Mouse (Mus musculus) adrenal gland, adult (tissue): ENCODE data around the gene Prkce.

Experiments
- DNase-seq, 2 experiments: peaks; one replicate each; pipeline ENCODE4 v3.0.0; 2022 to 2023; ENCODE audit warnings: low spot score in 1 of 2; ENCODE audit not compliant: inconsistent age in 2 of 2

Gene Prkce

GRCm38 (mm10) chr17:86175516-86175915 lies 7.9 kb downstream of the Prkce start:
- DNase-seq: no peak

GRCm38 (mm10) chr17:86176722-86177121 lies 9.1 kb downstream of the Prkce start:
- no peak for DNase-seq

GRCm38 (mm10) chr17:86183788-86184187 lies 16.2 kb downstream of the Prkce start:
- no peak for DNase-seq

- DNase-seq: no peak
These were observed 17.1 kb downstream of the Prkce start for GRCm38 (mm10) chr17:86184552-86185209.

DNA sequence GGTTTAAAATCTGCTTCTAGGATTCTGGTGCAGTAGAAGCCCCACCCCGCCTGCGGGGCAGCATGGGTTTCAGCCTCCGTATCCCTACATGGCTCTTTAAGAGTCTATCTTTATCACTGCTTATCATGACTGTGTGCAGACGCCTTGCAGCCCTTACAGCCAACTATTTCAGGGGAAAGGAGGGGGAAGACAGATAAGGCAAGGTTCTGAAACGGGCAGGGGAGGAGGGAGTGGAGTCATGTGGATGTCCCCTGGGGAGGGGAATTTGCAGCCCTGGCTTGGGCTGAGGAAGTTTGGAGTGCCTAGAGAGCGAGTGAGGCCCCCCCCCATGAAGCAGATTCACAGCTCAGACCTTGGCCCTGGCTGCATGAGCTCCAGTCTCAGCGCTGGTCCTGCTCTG lies 18.0 kb downstream of the Prkce start:
- DNase-seq: peak in 1 of 2 experiments; percentile 10

DNA sequence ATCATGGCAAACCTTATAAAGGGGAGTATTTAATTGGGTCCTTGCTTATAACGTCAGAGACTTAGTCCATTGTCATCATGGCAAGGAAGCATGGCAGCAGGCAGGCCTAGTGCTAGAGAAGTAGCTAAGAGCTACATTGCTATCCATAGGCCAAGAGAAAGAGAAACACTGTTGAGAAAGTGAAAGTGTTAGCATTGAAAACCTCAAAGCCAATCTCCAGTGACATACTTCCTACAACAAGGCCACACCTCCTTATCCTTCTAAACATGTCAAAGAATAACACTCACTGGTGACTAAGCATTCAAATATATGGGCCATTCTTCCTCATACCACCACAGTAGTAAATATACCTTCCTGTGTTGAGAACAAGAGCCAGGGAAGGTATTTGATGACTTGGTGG lies 20.2 kb downstream of the Prkce start:
- DNase-seq: no peak

DNA sequence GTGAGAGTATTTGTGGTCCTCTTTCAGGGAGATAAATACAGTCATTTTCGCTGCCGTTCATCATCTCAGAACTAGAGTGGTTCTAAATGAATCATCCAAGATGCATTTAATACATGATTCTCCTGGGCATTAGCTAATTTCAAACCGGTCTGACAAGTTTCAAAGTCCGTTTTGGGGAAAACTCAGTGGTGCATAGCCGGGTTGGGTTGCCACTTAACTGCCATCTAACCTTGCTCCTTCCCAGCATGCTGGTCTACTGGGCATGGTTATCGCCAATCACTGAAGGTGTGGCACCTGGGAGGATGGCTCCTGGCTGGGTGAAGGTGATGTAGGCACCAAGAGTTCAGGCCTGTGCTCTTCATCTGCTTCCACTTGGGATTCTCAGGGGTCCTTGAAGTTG lies 26.4 kb downstream of the Prkce start:
- DNase-seq: no peak

DNA sequence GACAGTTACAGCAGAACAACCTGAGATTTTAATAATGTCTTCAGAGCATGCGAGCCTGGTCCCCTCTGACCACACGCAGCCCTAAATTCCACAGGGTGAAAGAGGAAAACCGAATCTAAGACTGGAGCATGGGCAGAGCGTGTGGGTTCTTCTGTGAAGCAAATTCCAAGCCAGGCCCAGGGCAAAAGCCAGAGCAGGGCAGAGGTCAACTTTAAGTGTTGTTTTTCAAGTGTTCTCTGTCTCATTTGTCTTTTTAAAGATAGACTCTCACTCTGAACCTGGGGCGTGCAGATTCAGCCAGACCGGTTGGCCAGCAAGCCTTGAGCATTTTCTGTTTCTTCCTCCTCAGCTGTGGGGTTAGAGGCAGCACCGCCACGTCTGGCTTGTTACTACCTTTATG lies 27.3 kb downstream of the Prkce start:
- no peak for DNase-seq

DNA sequence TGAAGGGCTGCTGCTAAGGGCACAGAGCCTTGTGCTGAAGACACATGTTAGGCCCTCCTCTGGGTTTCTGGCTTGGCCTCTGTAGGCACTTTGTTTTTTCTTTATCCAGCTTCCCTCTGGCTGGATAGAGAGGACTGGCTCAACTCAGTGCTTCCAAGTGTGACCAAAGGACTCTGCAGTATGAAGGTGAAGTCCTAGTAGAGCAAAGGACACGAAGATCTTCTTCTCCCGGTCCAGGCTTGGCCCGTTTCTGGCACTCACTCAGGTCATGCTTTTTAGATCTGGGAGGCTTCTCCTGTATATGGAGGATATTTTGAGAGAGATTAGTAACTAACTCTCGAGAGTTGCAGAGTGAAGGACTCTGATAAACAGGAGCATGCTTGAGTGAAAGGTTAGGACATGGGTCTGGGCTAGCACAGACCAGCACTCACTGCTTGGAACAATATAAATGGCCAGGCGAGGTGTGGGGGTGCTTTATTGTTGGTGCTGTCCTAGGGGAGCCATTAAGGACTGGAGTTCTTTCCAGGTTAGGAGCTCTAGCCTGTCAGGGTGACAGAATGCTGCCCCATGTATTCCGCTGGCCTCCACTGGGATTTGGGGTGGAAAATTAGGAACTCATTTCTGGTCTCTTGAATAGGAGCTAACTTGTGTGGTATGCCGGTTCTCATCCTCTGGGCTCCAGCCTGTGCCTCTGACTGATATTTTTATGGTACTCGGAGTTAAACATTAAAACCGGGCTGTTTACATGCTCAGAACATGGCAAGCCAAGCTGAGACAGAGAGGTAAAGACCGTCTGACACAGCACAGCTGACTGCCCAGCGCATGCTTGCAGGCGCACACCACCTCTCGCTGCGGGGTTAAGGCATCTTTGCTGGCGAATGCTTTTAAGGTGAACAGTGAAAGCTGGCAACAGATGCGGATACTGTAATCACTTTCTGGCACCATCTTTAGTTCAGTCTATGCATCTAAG lies 31.2 kb downstream of the Prkce start:
- peak in 1 of 2 experiments; percentile 36 for DNase-seq

GRCm38 (mm10) chr17:86201981-86202380 lies 34.4 kb downstream of the Prkce start:
- peak; percentile 25 to 80 for DNase-seq

GRCm38 (mm10) chr17:86202972-86203371 lies 35.4 kb downstream of the Prkce start:
- DNase-seq: no peak

GRCm38 (mm10) chr17:86203531-86204450 lies 36.2 kb downstream of the Prkce start:
- DNase-seq: no peak

DNA sequence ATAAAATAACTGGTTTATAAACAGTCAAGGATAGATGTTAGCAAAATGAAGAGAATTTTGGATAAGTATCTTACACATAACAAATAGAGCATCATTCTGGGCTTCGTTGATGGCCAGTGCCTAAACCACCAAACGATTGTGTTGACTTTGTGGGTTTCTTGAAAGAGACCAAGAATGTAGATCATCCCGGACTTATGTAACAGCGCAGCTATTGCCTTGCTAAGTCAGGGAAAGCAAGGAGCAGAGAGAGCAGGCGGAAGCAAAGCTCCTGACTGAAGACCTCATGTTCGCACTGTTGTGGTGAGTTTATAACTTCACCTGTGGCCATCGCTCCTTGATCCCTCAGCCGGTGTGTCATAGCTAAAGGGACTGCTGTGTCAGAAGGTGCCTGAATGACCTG lies 38.7 kb downstream of the Prkce start:
- no peak for DNase-seq

GRCm38 (mm10) chr17:86208057-86208820 lies 40.7 kb downstream of the Prkce start:
- no peak for DNase-seq

GRCm38 (mm10) chr17:86208821-86209186 lies 41.2 kb downstream of the Prkce start:
- no peak for DNase-seq

DNA sequence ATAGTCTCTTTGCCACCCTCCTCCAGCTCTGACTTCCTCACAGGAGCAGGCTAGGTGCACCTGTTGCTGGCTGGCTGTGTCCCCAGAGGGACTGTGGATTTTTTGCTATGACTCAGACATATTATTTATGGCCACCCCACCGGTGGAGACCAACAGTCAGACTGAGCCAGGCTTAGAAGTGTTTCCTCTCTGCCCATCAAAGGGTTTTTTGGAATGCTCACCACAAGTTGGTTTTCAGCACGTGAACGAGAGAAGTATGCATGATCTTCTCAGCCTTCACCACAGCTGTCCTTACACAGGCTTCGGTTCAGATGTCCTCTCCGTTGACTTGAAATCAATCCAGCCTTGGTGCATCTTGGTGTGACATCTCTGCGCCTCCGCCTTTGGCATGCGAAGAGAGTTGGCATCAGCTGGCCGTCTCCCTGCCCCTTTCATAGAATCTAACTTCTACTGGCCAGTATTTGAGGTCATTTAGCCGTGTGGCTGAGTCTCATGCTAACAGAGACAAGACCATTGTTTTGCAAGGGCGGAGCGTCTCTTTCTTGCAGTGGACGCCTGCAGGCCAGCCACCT lies 42.2 kb downstream of the Prkce start:
- DNase-seq: no peak

DNA sequence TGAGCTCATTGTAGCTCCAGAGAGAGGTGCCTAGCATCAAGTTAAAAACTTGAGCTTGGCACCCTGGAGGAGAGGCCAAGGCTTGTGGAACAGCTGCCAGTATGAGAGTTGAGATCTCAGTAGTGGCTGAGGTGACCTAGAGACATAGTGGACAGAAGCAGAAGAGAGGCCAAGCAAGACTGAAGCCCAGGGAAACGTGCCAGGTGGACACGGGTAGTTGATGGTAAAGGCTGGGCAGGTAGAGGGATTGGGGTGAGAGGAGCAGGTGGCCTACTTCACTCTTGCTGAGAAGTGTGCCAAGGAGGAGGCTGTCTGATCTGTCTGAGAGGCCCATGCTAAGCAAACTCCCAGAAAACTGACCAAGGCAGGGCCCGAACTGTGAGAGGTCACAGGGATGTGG lies 44.6 kb downstream of the Prkce start:
- no peak for DNase-seq

DNA sequence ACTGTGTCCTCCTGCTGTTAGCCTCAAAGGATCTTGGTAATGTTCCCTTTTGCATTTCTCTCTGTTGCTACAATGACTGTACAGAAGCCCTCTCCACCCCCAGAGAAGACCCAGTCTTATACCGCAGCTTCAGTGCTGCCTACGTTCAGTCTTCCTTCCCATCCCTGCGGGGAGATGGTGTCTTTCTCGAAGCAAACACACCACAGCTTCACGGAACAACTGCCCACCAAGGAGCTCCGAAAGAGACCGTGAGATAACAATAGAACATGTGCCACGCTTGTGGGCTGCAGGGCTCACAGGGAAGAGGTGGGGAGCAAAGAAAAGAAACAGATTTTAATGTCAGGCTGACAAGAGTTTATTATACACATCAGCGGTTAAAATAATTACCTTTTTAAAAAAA lies 46.7 kb downstream of the Prkce start:
- no peak for DNase-seq

DNA sequence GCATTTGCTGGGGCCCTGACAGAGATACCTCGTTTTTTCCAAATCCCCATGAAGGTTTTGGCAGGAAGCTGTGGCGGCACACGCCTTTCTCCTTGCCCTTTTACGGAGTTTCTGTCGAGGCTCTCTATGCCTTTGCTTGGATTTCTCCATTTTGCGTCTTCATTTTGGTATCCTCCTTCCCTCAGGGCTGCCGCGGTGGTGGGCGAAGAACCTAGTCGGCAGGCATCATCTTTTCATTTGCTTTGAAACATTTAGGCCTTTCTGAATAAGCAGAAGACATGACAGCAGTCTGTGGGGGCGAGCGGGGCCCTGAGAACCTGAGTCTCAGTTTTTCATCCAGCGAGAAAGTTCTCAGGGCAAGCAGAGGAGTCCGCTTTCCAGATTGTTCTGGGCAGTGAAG lies 47.2 kb downstream of the Prkce start:
- DNase-seq: no peak

- peak in 1 of 2 experiments; percentile 76 for DNase-seq
These were observed 48.2 kb downstream of the Prkce start for GRCm38 (mm10) chr17:86215771-86216170.
